Mouse (Mus musculus) right cerebral cortex, postnatal 36 days (tissue): ENCODE results near the gene Ace3.

ENCODE experiments used
- DNase-seq, 2 experiments: peaks; one replicate each; pipeline ENCODE4 v3.0.0; 2022; ENCODE audit warnings: low spot score in 2 of 2, mixed read lengths in 1 of 2

The Ace3 gene

DNA sequence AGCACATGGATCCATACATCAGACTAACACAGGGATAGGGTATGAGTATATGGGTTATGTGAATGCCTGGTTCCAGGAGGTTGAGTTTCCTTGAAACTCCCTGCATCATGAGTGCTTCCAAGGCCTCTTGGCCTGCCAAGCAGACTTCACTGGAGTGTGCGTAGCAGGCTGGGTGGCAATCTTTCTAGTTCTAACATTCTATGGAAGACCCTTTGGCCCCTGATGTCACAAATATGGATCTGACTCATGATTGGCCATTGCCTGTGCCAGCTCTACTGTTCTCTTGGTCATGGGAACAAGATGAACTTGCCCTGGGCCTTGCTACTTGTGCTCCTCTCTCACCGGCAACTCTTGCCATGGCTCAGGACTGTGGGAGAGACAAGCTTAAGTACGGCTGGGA is at the start of gene Ace3:
TSS of gene Ace3 (plus strand) at position 301 of the 400 bp plus-strand sequence.
- no peak for DNase-seq

DNA sequence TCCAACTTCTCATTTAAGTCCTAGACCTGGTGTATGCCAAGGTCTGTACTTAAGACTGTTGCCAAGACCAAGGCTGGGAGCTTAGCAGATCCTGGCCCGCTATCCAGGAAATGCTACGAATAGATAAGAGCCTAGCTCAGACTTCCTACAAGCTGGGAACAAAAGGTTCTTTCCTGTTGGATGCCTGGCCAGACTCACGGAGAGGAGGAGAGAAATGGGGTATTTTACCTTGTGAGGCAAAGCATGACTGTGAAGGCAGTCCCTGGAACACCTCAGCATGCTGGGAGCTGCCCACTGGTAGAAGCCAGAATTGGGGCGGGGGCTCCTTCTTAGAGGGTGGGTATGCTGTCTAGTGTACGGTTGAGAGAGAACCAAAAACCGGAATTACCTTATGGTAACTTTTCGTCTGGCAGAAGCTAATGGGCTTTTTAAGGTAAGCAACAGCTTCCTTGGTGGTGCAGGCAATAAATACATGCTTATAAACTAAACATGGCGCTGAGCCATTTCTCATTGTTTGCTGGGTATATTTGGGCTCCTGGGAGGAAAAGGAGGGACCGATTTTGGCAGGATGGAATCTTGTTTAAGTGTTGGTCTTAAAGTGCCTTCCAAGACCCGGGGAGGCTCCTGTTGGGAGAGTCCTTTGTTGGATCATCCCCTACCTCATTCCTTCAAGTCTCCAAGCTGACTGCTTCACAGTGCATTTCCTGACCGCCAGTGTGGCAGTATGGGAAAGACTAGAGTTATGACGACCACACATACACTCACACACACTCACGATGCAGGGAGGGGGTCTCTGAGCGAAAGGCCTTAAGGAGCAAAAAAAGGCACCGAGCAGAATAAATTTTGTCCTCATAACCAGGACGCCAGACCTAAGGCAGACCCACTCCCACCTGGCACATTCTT is 49.5 kb upstream of the Ace3 start:
- DNase-seq: no peak

DNA sequence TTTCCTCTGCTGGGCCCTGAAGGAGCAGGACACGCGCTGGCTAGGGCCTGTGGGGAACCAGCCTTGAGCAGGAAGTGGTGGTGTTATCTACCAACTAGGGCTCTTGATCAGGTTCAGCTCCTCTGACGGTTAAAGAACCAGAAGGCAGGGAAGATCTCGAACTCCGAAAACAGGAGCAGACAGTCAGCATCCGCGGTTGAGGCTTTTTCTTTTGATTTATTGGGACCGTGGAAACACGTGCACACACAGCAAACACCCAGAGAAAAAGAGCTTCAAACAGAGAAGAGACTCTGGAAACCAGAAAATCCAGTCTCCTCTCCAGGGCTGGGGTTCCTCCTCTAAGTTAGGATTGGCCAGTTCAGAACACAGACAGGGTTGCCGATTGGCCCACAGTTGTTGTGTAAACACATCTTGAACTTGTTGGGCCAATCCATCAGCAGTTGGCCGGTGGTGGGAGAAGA is 47.8 kb upstream of the Ace3 start:
- DNase-seq: no peak

DNA sequence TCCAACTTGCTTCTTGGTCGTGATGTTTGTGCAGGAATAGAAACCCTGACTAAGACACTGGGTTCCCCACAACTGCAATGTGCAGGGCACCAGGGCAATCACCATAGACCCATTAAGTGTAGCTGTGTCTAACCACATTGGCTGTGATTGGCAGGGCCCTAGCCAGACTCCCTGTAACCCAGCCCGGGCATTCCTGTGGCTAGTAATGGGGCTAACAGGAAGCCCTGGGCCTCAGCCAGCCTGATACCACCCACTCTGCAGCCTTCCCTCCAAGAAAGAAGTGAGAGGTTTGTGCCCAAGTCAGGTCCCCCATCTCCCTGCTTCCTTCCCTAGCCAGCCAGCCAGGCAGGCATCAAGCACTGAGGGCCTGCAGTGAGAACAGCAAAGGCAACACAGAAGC is 46.2 kb upstream of the Ace3 start:
- no peak for DNase-seq

DNA sequence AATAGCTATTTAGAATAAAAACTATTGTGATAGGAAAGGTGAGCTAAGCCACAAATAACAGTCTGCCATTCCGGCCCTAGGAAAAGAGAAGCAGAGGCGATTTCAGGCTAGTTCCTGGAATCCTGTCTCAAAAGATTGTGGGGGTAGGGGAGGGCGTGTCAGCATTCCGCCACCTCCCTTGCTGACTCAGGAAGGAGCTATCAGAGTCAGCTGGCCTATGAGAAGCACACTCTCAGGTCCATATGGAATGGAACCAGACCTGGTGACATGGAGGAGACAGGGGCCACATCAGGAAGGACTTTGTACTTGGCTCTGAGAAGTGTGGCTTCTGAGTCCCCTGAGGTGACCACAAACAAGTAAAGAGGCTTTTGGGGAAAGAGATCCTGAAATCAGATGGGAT is 44.0 kb upstream of the Ace3 start:
- DNase-seq: no peak

DNA sequence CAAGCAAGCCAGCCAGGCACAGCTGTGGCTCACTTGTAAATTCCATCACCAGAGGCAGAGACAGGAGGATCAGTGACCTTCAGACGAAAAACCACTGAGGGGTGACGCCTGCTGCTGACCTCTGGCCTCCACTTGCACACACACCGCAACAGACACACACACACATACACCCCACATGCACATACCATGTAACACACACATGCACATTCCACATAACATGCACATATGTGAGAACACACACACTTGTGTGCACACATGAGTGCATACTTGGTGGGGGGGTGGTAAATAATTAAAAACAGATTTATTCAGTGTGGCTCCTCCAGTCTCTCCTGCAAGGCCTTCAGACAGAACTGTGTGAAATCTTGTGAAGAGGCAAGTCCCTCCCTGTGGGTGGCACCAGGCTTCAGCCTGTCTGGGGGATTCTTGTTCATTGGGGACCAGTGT is 42.9 kb upstream of the Ace3 start:
- no peak for DNase-seq

DNA sequence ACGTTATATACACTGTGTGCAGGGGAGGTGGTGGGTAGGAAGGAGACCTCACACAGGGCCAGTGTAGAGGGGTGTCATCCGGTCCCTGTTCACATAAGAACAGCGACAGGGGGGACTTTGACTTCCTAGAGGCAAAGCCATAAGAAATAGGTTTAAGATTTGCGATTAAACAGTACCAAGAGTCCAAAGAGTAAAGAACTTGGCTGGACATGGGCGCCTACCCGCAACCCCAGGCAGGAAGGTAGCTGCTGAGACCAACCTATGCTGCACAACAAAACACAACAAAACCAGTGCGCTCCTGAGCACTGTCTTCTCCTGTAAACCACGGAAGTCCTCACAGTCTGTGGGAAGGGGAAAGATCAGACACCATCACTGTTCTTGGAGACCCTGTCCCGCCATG is 42.4 kb upstream of the Ace3 start:
- no peak for DNase-seq

DNA sequence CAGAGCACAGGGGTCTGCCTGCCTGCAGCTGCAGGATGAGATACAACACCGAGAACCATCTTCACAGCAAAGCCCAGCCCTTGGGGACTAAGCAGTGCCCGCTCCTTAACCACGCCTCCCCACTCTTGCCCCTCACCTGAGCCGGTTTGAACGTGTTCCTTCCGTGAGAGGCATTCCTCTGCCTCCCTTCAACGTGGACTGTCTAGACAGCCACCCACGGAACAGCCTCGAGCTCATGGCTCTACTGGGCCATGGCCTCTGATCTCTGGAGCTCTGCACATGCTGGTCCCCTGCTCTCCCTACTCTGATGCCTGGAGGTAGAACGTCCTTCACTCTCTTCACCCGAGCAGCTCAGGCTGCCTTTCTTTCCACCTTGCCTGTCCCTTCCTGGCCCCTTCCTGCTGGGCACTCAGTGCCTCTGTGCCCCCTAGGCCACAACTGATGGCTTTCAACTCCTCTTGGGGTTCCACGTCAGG is 41.5 kb upstream of the Ace3 start, which contains the start of gene Cyb561:
TSS of gene Cyb561 (minus strand) at position 426 of the 476 bp plus-strand sequence.
- no peak for DNase-seq

DNA sequence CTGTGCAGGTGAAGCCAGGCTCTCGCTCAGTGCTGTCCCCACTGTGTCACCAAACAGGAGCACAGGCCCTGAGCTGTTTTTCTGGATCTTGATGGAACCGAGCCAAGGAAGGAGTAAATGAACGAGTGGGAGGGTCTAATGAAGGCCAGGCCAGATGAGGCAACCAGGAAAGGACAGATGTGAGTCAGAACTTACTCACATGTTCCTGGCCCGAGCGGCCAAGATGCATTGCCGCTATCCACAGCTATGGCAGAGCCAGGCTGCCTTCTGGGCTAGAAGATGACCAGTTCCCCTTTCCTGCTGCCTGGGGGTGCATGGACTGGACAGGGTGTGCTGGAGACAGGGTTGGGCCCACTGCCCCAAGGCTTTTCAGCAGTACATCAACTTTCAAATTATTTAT is 41.1 kb upstream of the Ace3 start:
- no peak for DNase-seq

DNA sequence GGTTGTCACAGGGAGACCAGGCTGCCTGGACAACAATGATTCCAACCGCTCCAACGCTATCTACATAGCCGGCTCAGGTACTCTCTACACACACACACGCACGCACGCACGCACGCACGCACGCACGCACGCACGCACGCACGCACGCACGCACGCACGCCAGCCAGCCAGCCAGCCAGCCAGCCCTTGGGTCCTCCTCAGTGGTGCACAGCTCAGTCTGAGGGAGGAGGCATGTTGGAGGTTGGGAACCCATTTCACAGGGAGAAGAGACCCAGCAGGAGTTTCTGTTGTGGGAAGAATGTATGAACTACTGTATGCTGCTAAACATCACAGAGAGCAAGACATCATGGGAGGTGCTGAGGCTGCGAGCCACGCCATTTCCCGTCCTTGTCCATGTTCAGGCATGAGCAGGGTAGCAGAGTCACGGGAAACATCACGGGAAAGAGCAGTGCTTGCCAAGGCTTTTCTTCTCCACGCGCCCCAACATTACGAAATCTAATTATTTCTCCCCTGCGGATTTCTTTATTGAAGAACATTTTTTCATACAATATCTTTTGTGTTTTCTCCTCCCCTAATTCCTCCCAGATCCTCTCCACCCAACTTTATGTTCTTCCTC is 38.6 kb upstream of the Ace3 start:
- DNase-seq: no peak

DNA sequence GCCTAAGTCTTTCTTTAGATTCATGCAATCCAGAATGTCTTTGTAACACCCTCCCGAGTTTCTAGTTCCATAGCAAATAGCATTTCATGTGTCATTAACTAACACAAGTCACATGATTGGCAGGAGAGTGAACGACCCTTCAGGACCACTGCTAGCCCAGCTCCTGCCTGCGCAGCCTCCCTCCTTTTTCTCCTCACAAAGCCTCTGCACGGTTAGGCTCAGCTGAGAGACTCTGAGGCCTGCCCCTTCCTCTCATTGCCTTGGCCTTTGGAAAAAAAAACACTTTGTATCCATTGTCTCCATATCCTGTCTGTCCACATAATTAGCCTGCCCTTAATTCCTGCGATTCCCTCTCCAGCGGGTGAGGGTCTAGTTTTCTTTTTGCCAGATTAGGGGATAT is 37.0 kb upstream of the Ace3 start:
- DNase-seq: no peak

DNA sequence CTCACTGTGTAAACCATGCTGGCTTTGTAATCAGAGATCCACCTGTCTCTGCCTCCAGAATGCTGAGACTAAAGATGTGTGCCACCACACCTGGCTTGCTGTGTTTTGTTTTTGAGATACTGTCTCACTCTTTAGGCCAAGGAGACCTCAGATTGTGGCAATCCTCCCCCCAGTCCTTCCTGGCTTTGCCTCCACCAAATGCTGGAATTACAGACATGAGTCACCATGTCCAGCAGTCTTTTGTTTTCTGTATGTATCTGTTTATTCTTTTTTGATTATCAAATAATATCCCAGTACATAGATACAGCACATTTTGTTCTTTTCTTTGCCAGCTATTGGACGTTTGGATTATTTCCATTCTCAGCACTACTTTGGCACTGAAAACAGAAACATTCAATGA is 35.9 kb upstream of the Ace3 start:
- DNase-seq: no peak

DNA sequence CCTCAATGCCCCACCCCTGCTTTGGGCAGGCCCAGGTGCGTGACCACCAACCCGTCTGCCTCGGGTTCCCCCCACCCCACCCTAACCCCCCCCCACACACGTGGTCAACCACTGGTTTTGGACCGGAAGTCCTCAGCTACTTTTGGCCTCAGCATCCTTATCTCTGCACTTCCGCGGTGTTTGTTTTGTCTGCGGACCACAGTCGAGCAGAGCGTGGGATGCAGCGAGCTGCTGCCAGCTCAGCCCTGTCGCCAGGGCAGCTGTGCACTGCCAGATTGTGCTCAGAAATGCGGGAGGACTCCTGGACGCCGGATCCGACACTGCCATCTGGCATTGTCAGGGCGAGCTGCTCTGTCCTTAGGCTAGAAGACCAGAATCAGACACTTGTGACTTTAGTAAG is 35.1 kb upstream of the Ace3 start:
- peak; percentile 37 to 47 for DNase-seq

DNA sequence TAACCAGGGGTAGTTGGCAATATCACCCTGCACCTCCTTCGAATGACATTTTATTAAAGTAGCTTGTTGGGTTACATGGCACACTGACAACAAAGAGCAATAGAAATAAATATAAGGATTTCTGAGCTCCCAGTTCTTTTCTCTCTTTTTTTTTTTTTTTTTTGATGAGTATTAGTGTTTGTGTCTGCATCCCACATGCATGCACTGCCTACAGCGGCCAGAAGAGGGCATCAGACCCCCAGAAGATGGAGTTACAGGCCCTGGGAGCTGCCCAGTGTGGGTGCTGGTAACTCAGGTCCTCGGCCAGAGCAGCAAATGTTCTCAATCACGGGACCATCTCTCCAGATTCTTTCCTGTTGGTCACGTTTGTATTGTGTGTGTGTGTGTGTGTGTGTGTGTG is 29.8 kb upstream of the Ace3 start:
- DNase-seq: no peak

DNA sequence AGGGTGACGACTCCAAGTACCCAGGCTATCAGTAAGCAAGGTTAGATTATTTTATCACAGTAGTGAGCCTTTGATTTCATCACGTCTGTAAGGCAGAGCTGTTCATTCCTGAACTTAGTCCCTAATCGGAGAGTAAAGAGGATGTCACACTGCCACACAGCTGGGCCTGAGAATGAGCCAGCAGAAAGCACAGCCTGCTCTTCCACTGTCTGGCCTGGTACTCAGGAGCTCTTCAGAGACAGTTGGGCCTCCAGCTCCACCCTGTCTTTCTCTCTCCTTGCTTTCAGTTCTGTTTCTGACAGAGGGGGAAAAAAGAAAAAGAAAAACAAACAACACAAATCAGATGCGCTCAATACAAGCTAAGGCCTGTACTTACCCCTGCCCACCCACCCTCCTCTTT is 28.2 kb upstream of the Ace3 start:
- no peak for DNase-seq

DNA sequence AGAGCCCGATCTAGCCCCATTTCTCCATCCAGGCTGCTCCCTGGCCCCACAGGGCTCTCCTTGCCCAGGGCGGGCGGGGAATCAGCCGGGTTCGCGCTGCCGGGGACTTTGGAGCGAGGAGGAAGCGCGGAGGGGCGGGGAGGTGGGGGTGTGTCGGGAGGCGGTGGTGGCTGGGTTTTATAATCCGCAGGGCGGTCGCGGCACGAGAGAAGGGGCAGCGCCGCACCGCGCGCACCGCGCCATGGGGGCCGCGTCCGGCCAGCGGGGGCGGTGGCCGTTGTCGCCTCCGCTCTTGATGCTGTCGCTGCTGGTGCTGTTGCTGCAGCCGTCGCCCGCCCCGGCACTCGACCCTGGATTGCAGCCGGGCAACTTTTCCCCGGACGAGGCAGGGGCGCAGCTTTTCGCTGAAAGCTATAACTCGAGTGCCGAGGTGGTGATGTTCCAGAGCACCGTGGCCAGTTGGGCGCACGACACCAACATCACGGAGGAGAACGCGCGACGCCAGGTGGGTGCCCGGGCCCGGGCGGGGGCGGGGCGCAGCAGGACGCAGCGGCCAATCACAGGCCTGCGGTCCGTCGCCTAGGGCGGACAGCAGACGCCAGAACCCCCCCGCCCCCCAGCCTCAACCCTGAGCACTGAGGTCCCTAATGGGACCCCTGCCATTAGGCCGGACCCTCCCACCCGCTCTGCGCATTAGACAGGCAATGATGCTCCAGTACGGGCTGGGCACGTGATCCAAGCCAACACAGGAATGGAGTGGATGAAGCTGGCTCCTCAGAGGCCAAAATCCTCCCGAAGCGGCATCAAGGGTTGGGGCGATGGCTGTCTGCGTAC is 26.5 kb upstream of the Ace3 start, which contains the start of gene Ace:
TSS of gene Ace (plus strand) at position 205 of the 834 bp plus-strand sequence.
- DNase-seq: no peak

DNA sequence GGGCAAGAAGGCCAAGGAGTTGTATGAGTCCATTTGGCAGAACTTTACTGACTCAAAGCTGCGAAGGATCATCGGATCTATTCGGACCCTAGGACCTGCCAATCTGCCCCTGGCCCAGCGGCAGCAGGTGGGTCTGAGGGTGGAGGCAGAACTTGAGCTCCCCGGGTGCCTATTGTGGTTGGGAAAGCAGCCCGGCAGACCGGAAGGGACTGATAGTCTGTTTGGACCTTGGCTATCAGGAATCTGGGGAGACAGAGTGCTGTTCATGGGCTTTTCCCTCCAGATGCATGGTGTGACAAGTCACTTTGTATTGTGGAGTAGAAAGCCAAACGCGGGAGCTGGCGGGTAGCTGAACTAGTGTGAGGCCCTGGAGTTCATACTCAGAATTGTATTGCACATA is 25.5 kb upstream of the Ace3 start:
- DNase-seq: no peak

DNA sequence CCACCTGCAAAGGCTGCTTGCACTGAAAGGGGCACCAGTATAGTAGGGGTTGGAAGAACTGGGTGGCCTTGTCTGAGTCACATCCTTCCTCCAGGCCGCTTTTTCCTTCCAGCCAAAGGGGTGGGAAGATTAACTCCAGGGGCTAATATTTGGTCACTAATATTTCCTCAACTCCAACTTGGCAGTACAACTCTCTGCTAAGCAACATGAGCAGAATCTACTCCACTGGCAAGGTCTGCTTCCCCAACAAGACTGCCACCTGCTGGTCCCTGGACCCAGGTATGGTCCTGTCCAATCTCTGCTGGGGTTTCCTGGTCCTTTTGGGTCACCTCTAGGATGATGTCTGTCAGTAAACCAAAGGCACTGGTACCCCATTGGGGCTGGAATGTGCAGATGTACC is 25.0 kb upstream of the Ace3 start:
- DNase-seq: no peak

DNA sequence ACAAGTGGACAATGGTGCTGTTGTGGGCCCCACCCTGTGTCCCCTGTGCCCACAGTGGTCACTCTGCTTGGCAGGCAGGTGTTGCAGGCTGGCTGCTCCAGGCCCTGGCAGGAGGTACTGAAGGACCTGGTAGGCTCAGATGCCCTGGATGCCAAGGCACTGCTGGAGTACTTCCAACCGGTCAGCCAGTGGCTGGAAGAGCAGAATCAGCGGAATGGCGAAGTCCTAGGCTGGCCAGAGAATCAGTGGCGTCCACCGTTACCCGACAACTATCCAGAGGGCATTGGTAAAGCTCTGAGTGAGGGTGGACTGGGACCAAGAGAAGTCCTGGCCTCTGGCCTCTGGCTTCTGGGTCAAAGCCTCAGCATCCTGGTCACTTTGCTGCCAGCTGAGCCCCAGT is 19.9 kb upstream of the Ace3 start:
- DNase-seq: no peak

DNA sequence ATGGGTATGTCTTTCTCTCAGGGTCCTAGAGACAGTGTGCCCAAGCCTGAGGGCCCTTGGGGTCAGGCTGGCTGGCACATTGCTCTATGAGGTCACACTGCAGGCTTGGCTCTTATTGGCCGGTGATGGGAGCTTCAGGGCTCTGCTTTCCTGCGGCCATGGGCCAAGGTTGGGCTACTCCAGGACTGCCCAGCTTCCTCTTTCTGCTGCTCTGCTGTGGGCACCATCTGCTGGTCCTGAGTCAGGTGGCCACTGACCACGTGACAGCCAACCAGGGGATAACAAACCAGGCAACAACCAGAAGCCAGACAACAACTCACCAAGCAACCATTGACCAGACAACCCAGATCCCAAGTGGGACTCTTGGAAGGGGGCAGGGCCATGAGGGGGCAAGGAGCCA is 19.4 kb upstream of the Ace3 start:
- no peak for DNase-seq

DNA sequence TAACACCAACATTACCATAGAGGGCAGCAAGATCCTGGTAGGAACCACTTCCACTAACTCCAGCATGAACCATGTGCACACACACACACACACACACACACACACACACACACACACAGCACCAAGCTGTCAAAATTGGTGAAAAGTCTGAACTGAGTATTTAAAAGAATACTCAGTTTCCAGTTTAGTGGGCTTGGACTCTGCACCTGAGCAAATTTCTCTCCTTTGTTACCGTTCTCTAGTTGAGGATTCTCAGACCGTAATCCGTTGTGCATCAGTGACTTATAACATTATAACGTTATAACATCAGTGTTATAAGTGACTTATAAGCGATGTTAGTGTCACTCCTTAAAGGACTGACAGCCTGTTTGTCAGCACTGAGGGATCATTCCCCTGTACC is 18.8 kb upstream of the Ace3 start:
- DNase-seq: no peak

DNA sequence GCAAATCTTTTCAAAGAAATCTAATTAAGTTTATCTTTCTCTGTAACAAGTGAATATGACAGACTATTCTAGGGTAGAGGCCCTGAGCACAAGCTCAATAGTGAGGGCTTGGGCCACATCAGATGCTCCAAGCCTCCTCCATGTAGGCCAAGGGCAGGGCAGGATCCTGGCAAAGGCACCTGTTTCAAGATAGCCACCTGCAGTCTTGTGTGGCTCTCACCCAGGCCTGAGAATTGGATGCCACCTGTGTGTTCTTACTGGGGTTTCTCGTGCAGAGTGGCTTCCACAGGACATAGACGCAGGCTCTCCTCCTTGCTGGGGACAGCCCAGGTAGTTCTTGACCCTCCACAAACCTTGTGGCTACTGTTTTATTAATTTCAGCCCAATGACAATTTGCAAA is 16.2 kb upstream of the Ace3 start:
- no peak for DNase-seq
